Mouse (Mus musculus) telencephalon, adult 2 months (tissue): Measurements from ENCODE around the gene Tmem270.

Experiments
- DNase-seq: peaks from one replicate; pipeline ENCODE4 v3.0.0-alpha.2; 2011; ENCODE audit warnings: low read depth, low spot score

Tmem270 gene

DNA sequence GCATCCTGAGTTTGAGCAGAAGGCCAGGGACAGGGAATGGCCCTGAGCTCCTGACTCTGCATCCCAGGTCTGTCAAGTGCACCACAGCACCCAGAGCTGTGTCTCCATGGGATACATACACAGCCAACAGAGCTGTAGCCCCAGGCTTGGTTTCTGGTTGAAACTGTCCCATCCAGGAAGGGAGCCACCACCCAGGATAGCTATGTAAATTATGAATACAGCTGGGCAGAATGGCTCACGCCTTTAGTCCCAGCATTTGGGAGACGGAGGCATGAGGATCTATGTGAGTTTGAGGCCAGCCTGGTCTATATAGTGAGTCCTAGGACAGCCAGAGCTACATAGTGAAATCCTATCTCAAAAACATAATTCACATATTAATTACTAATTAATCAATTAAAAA is 23.5 kb upstream of the Tmem270 start:
- DNase-seq: no peak

DNA sequence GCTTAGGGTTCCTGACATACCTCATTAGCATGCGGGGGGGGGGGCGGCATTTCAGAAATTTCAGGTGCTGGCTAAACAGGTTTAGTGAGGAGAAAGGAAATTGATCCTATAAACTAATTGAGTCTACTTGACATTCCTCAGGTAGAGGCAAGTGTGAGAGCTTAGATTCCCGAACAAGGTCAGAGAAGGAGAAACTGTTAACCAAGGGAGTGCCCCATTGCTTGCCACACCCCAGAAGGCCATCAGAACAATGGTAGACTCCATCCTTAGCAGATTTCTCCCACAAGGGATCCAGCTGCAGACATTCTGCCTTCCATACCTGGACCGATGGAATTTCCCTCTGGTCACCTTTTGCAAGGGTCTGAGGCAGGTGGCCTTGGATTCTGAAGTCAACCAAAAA is 20.2 kb upstream of the Tmem270 start:
- no peak for DNase-seq

DNA sequence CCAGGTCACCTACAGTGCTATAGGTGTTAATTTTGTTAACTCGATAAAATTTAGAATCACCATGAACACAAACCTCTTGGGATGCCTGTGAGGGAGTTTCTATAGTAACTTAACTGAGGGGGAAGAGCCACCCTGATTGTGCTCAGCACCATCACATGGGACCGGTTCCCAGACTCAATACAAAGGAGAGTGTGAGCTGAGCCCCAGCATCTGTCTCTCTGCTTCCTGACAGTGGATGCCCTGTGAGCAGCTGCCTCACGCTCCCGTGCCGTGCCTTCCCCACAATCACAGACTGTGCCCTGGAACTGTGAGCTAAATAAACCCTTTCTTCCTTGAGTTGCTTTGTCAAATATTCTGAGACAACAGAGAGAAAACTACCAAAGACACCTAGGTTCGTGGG is 16.6 kb upstream of the Tmem270 start:
- peak; percentile 3 for DNase-seq

DNA sequence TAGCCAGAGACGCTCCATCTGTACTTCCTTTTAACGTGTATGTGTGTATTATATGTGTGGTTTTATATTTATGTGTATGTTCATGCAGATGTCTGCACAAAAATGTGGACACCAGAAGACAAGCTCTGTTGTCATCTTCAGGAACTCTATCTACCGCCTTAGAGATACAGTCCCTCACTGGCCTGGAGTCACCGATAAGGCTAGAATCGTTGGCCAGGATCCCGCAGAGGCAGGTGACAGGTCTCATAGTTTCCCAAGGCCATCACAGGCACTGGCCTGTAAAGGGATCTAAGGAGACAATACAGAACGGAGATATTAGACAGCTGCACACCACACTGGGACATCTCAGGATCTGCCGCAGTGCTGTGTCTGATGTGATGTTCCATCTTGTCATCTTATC is 14.6 kb upstream of the Tmem270 start:
- DNase-seq: no peak

DNA sequence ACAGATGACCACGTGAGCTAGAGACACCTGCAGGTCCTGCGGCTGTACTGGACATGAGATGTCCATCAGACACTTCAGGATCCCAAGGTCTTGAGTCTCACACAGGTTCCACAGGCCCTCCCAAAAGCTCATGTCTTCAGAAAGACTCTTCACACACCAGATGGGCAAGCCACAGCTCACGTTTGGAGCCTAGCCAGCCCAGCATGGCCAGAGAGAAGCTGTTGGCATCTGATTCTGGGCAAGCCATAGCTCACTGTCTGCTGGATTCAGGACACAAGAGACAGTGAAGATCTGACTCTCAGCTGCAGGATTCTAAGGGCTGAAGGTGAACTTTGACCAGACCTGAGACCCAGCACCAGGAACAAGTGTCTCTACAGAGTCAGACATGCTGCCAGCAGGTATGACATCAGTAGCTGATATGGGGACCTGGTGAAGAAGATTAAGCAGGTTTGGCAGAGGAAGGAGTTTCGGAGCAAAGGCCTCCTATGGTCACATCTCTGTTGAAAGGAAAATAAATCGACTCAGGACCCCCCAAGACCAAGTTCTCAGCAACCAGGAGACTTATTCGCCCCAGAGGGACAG is 13.7 kb upstream of the Tmem270 start:
- DNase-seq: no peak

DNA sequence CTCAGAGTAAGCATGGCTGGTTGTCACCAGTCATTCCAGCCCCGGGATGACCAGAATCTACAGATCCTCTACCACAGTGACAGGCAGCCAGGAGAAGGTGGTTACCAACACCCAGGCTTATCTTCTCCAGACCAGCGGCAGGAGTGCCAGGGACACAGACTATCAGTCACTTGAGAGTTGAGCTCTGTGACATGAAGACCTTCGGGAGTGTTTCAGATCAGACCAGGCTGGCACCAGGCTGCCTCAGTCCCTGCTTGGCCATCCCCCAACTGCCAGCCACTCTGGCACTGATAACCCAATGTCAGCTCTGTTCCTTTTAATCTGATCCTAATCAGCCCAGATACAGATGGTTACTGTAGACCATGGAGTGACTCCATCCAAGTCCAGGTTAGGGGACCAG is 12.6 kb upstream of the Tmem270 start:
- DNase-seq: no peak

DNA sequence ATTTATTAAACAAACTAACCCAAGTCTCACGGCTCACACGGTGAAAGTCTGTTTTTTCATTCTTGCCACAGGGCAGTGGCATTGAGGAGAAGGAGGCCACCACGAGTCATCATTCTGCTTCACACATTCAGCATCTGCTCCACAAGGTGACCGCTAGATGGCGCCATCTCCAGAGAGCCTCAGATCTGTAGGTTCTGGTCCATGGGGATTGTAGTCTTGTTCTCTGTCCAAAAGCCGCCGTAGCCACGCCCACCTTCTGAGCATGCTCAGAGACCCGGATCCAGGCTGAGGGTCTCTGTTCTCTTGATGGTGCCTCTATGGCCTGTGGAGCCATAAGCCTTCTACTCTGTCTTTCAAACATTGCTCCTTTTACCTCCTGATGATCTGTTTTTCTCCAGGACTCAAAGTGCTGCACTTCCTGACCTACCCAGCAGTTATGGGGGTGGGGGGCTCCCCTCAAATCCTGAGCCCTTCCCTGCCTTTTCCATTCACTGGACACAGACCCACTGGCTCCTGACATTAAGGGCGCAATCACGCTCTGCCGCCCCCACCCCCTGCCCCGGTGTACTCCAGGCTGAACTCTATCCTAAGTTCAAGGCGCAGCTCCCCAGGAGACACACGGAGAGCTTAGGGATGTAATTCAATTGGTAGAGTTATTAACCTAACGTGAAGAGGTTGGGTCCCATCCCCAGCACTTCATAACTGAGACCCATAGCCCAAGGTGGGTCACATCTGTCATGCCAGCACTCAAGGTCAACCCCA is 11.7 kb upstream of the Tmem270 start:
- peak; percentile 2 for DNase-seq

DNA sequence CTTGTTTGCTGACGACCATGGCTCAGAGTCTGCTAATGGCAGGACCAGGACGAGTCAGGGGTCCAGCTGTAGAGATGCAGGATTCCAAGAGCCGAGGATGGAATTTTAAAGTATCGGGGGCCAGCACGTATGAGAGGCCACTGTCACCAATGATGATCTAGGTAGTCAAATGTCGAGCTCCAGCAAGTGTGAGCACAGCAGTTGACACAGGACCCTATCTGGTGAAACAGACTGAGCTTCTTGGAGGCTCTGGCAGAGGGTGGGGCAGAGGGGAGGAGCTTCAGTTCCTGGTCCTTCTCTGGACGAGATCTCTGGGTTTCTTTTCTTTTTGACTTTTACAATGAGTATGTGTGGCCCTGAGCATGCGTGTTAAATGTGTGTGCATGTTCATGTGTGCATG is 8.8 kb upstream of the Tmem270 start, which contains the start of gene Cldn13:
TSS of gene Cldn13 (minus strand) at position 216 of the 400 bp plus-strand sequence.
- no peak for DNase-seq

DNA sequence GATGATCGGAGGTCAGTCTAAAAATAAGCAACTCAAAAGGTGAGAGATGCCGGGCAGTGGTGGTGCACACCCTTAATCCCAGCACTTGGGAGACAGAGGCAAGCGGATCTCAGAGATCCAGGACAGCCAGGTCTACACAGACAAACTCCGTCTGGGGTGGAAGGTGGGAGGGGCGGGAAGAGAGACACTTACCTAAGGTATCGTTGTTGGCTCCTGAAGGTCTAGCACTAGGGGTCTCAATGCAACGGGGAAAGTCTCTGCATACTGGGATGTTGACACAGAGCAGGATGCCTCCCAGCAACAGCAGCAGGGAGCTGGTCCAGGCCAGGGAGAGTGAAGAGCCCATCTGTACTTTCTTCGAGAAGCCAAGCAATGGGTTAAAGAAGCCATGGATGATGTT is 8.0 kb upstream of the Tmem270 start:
- DNase-seq: no peak

DNA sequence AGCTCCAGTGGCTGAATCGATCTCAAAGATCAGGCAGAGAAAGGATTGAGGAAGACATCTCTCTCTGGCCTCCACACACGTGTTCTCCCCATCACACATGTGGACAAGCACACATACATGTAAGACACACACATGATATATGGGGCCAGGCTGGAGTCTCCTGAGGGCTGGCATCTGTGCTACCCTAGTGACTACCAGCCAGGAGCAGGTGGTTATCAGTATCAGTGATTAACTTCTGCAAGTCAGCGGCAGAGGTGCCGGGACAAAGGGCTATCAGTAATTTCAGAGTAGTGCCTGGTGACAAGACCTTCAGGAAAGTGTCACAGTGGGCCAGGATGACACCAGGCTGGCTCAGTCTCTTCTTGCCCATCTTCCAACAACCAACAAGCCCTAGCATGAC is 7.2 kb upstream of the Tmem270 start:
- DNase-seq: no peak

DNA sequence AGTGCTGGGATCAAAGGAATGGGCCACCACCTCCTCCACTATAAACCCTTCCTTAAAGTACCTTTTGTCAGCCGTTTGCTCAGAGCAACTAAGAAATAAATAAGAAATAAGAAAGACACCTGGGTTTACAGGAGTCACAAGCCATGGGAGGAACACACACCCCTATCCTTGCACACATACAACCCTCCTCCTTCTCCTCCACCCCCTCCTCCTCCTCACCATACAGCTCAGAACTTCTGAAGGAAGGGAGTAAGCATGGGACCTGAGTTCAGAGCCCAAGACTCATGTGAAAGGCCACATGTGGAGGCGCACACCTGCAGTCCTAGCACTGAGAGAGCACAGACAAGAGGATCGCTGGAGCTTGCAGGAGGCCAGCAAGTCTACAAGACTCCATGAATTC is 6.8 kb upstream of the Tmem270 start:
- DNase-seq: no peak

DNA sequence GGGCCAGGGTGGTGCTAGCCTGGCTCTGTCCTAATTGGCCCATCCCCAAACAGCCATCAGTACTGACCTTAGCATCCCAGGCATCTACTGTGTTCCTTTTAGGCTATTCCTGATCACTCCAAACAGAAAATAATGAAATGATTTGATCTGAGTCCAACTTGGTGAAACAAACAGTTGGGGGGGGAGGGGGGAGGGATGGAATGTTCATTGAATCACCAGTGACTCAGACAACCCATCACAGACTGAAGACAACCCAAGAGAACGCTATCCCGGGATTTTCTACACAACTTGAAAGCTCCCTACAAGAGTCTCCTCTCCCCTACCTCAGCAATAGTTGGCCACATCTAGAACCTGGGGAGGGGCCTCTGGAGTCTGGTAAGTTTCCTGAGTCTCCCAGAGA is 5.4 kb upstream of the Tmem270 start:
- DNase-seq: no peak

DNA sequence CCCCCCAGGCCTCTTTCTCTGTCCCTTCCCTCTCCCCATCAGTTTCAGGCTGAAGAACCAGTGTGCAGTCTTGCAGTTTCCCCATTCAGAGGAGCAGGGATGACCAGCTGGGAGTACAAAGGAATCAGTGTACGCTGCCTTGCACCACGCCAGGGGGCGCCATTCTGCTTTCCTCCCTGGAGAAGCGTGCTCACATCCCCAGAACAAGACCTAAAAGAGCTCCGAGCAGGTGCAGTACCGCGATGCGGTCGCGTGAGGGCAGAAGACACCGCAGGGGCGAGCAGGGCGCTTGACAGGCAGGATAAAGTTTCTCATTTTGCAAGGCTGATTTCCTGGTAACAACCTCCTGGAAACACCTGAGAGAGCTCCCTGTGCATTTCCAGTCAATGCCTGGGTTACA is 602 bp upstream of the Tmem270 start:
- peak; percentile 77 for DNase-seq

DNA sequence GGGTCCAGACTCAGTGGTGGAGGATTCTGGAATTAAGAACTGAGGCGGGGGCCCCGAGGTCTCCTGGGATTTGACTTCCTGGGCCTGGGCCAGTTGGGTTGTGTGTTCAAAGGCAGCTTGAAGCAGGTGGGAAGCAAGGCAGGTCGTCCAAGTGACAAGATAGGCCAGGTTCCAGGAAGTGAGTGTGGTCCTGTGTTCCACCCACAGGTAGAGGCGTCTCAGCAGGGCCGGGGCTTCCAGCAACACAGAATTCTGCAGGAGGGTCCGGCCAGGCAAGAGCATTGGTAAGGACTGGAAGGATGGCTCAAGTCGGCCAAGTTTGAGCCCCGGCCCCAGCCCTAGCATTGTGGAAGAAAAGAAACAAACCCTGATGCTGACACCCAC is 4.9 kb downstream of the Tmem270 start:
- no peak for DNase-seq

DNA sequence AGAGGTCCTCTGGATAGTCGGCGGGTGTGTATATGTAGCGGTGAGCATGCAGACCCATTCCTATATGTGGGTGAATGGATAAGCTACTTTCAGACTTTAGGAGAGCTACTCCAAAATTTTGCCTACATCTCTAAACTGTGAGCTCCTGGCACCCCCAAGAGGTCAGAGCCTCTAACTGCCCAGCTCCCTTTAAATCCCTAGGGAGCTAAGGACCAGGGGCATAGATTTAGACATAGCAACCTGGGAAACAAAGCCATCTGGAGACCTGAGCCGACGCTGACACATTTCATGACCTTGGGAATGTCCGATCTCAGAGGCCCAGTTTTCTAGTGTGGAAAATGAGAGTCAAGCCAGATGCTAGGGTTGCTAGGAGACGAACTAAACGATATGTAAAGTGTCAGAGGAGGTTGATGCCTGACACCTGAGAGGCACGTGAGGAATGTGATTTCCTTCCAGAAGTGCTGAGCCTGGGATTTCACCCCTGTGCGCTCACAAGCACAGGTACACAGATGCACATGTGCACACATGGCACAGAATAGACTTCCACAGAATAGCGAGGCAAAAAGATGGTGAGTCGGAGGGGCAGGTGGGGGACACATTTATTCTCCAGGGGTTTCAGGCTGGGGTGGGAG is 5.4 kb downstream of the Tmem270 start:
- DNase-seq: peak; percentile 4

DNA sequence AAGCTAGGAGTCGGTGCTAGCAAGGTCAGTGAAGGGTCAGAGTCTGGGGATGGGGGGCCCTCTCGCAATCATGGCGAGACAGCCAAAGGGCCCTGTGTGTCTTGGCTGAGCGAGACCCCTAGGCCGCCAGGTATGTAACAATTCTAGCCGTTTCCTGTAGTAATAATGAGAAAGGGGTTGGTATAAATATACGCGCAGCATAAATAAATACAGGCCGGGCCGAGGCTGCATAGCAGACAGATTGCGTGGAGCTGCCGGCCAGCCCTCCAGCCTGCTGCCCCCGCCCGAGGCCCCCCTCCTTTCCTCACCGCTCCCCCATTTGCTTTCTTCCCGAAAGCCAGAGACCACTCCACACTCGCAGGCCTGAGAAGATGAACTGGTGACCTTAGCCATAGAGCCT is 8.9 kb downstream of the Tmem270 start:
- no peak for DNase-seq

DNA sequence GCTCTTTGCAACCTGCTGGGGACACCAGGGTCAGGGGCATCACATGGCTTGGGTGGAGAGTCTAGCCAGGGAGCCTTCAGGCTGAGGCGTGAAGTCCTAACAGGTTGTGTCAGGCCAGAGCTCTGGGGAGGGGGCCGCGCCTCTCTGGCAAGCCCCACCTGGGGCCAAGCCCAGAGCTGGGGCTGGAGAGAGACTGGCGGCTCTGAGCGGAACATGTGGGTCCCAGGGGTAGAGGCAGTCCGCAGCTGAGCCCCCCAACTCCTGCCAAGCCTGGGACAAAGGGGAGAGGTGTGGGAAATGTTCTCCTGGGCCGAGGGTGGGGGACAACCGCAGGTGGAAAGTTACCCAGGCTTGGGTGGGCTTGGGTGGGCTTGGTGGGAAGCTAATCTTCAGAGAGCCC is 9.6 kb downstream of the Tmem270 start:
- DNase-seq: no peak

DNA sequence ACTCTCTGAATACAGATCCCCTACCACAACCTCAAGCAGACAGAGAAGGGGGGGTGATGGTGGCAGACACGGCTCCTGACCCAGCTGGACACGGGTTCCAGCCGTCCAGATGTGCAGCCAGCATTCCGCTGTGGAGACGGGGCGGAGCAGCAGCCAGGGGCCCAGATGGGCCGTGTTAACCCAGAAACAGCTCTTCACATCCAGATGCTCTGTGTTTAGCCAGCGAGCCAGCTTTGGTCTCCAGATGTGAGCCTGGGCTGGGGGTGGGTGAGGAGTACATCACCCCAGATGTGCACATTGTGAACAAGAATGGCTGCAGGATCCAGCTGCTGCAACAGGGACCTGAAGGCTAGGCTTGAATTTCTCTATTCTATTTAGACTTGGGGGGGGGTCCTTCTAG is 11.2 kb downstream of the Tmem270 start:
- DNase-seq: no peak

DNA sequence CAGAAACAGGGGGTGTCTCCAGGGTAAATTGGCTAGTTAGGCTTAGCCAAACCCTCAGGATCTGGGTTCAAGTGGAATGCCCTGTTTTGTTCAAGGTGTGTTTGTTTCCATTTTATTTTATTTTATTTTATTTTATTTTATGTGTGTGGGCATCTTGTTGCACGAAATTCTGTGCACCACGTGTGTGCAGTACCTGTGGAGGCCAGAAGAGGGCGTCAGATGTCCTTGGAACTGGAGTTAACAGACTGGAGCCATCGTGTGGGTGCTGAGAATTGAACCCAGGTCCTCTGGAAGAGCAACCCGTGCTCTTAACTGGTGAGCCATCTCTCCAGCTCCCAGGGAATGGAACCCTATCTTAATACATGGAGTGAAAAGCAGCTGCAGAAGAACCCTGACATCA is 13.8 kb downstream of the Tmem270 start:
- DNase-seq: no peak

DNA sequence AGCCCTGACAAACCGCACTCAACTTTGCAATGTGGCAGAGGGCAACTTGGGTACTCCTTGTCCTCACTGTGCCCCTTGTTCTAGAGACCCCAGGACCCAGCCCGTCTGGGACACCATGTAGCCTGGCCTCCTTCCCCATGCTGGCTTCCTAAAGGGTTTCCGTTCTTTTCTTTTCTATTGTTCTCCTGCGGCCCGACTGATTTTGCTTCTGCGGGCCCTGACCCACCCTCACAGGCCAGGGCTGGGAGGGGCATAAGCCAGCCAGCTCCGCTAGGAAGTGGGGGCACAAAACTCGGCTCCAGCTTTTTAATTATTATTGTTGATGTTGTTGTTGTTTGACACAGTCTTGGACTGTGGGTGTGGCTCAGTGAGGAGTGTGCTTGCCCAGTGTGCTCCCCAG is 15.0 kb downstream of the Tmem270 start:
- DNase-seq: no peak

DNA sequence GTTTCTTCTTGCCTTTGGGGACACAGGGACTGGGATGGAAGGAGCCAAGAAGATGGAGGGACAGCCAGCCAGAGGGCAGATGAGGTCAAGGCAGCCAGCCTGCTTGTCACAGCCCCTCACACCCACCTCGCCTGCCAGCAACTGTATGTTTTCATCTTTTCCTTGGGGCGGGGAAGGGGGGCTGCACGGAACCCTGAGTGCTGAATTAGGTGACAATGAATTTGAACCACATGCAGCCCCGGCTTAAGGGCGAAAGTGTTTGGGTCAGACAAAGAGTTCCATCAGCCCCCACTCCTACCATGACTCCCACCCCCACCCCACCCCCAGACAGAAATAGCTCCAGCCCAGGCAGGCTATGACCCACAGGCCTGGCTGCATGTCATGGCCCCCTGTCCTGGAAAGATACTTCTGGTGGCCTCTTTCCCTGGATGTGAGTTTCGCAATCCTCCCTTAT is 15.9 kb downstream of the Tmem270 start:
- DNase-seq: no peak

DNA sequence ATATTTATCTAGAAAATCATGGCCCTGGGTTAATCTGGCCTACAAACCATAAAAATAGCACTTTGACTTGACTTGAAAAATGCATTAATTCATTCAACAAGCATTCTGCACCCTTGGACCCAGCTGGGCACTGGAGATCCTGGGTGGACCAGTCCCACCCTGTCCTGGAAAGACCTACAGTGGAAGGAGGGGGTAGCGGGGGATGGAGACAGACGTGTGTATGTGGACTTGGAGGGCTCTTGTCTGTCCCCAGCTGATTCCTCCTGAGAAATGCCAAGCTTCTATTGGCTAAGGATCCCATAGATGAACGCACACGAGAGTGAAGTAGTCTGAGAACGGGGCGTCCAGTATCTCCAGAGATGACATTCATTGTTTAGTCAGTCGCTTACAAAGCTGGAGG is 18.0 kb downstream of the Tmem270 start:
- DNase-seq: no peak
